Mouse (Mus musculus): Measurements from ENCODE around the gene Tnip1. TPM values are rescaled to one million over a fixed set of nuclear protein-coding genes. Genes with fewer than 3 reads are reported as not detected.

Tnip1 gene
- polyA plus RNA-seq, 1 experiment from 2014 or later, result 17.5 TPM

- no peaks in the 10 kb centered on the region for H3K9me3 ChIP-seq
- H3K4me1 ChIP-seq, result no peaks in the 10 kb centered on the region
- H3K36me3 ChIP-seq, result peaks cover 56% of the 10 kb centered on the region
- no peak overlapping the region for H3K4me2 ChIP-seq
- H3K27ac ChIP-seq, result no peak overlapping the region
- H3K27me3 ChIP-seq, result no peaks in the 10 kb centered on the region
- no peak for ATAC-seq (ENCODE audit: borderline replicate concordance, extremely low read depth, low FRiP score, low TSS enrichment)
- H3K4me3 ChIP-seq, result no peak overlapping the region
- WGBS, result 88% methylated on average over 4 of the region's 4 CpGs
- no peak overlapping the region for H3K9ac ChIP-seq
These were observed 44.4 kb downstream of the Tnip1 start for GRCm38 (mm10) chr11:54918273-54918672.

- Histone ChIP-seq H3K4me1 (no peaks in the 10 kb centered on the region), H3K9me3 (no peaks in the 10 kb centered on the region), H3K9ac (no peak overlapping the region), H3K4me2 (no peak overlapping the region), H3K27ac (no peak overlapping the region), H3K4me3 (no peak overlapping the region), H3K36me3 (peaks cover 52% of the 10 kb centered on the region), H3K27me3 (no peaks in the 10 kb centered on the region)
- 94% methylated on average over 7 of the region's 7 CpGs for WGBS
- ATAC-seq (ENCODE audit: borderline replicate concordance, extremely low read depth, low FRiP score, low TSS enrichment), result no peak
These were observed 45.3 kb downstream of the Tnip1 start for GRCm38 (mm10) chr11:54917461-54917860.

- Histone ChIP-seq H3K9ac (no peak overlapping the region), H3K9me3 (no peaks in the 10 kb centered on the region), H3K4me3 (no peak overlapping the region), H3K27me3 (no peaks in the 10 kb centered on the region), H3K4me2 (no peak overlapping the region), H3K36me3 (peaks cover 60% of the 10 kb centered on the region), H3K27ac (no peak overlapping the region), H3K4me1 (no peaks in the 10 kb centered on the region)
- 93% methylated on average over 5 of the region's 5 CpGs for WGBS
- no peak for ATAC-seq (ENCODE audit: borderline replicate concordance, extremely low read depth, low FRiP score, low TSS enrichment)
These were observed 48.9 kb downstream of the Tnip1 start for GRCm38 (mm10) chr11:54913841-54914240.

GRCm38 (mm10) chr11:54912503-54913316, 50.0 kb downstream of the Tnip1 start:
- WGBS, result 78% methylated on average over 9 of the region's 9 CpGs
- Histone ChIP-seq H3K27me3 (no peaks in the 10 kb centered on the region), H3K9ac (no peak overlapping the region), H3K4me3 (no peak overlapping the region), H3K27ac (no peak overlapping the region), H3K36me3 (peaks cover 56% of the 10 kb centered on the region), H3K4me1 (no peaks in the 10 kb centered on the region), H3K4me2 (no peak overlapping the region), H3K9me3 (no peaks in the 10 kb centered on the region)
- no peak for ATAC-seq (ENCODE audit: borderline replicate concordance, extremely low read depth, low FRiP score, low TSS enrichment)

GRCm38 (mm10) chr11:54911671-54912502, 50.8 kb downstream of the Tnip1 start:
- no peak overlapping the region for H3K4me2 ChIP-seq
- H3K4me3 ChIP-seq, result no peak overlapping the region
- ATAC-seq (ENCODE audit: borderline replicate concordance, extremely low read depth, low FRiP score, low TSS enrichment), result no peak
- no peaks in the 10 kb centered on the region for H3K9me3 ChIP-seq
- no peaks in the 10 kb centered on the region for H3K27me3 ChIP-seq
- 83% methylated on average over 7 of the region's 7 CpGs for WGBS
- H3K4me1 ChIP-seq, result no peaks in the 10 kb centered on the region
- H3K36me3 ChIP-seq, result peaks cover 47% of the 10 kb centered on the region
- no peak overlapping the region for H3K9ac ChIP-seq
- no peak overlapping the region for H3K27ac ChIP-seq

- Histone ChIP-seq H3K4me2 (no peak overlapping the region), H3K9me3 (no peaks in the 10 kb centered on the region), H3K27me3 (no peaks in the 10 kb centered on the region), H3K9ac (no peak overlapping the region), H3K4me1 (no peaks in the 10 kb centered on the region), H3K4me3 (no peak overlapping the region), H3K36me3 (peaks cover 45% of the 10 kb centered on the region), H3K27ac (no peak overlapping the region)
- no peak for ATAC-seq (ENCODE audit: borderline replicate concordance, extremely low read depth, low FRiP score, low TSS enrichment)
- WGBS, result 92% methylated on average over 3 of the region's 3 CpGs
These were observed 51.5 kb downstream of the Tnip1 start for GRCm38 (mm10) chr11:54911201-54911600.

- H3K4me3 ChIP-seq, result no peak overlapping the region
- no peak overlapping the region for H3K4me2 ChIP-seq
- H3K4me1 ChIP-seq, result no peaks in the 10 kb centered on the region
- ATAC-seq (ENCODE audit: borderline replicate concordance, extremely low read depth, low FRiP score, low TSS enrichment), result no peak
- H3K9me3 ChIP-seq, result no peaks in the 10 kb centered on the region
- H3K27me3 ChIP-seq, result no peaks in the 10 kb centered on the region
- peaks cover 43% of the 10 kb centered on the region for H3K36me3 ChIP-seq
- no peak overlapping the region for H3K27ac ChIP-seq
- WGBS, result 87% methylated on average over 12 of the region's 12 CpGs
- no peak overlapping the region for H3K9ac ChIP-seq
These were observed 52.5 kb downstream of the Tnip1 start for GRCm38 (mm10) chr11:54910081-54910665.

- WGBS, result 91% methylated on average over 11 of the region's 11 CpGs
- no peak for ATAC-seq (ENCODE audit: borderline replicate concordance, extremely low read depth, low FRiP score, low TSS enrichment)
- Histone ChIP-seq H3K27me3 (no peaks in the 10 kb centered on the region), H3K4me1 (peaks cover 2% of the 10 kb centered on the region; the same call in 1 of the 2 replicates), H3K4me3 (no peak overlapping the region), H3K9me3 (no peaks in the 10 kb centered on the region), H3K4me2 (no peak overlapping the region), H3K9ac (no peak overlapping the region), H3K36me3 (peaks cover 34% of the 10 kb centered on the region; the same call in 1 of the 2 replicates), H3K27ac (no peak overlapping the region)
These were observed 53.4 kb downstream of the Tnip1 start for GRCm38 (mm10) chr11:54909273-54909672.

GRCm38 (mm10) chr11:54907259-54907658, 55.5 kb downstream of the Tnip1 start:
- no peak overlapping the region for H3K9ac ChIP-seq
- 85% methylated on average over 5 of the region's 5 CpGs for WGBS
- H3K9me3 ChIP-seq, result no peaks in the 10 kb centered on the region
- no peak overlapping the region for H3K4me2 ChIP-seq
- H3K4me3 ChIP-seq, result no peak overlapping the region
- H3K36me3 ChIP-seq, result peaks cover 27% of the 10 kb centered on the region; the same call in 1 of the 2 replicates
- H3K27me3 ChIP-seq, result no peaks in the 10 kb centered on the region
- H3K4me1 ChIP-seq, result peaks cover 19% of the 10 kb centered on the region
- H3K27ac ChIP-seq, result no peak overlapping the region
- ATAC-seq (ENCODE audit: borderline replicate concordance, extremely low read depth, low FRiP score, low TSS enrichment), result no peak

GRCm38 (mm10) chr11:54906466-54906865, 56.3 kb downstream of the Tnip1 start:
- no peak for ATAC-seq (ENCODE audit: borderline replicate concordance, extremely low read depth, low FRiP score, low TSS enrichment)
- Histone ChIP-seq H3K4me1 (peaks cover 20% of the 10 kb centered on the region), H3K9me3 (no peaks in the 10 kb centered on the region), H3K4me3 (no peak overlapping the region), H3K36me3 (peaks cover 27% of the 10 kb centered on the region; the same call in 1 of the 2 replicates), H3K4me2 (no peak overlapping the region), H3K27me3 (no peaks in the 10 kb centered on the region), H3K9ac (no peak overlapping the region), H3K27ac (no peak overlapping the region)
- 65% methylated on average over 4 of the region's 4 CpGs for WGBS

GRCm38 (mm10) chr11:54905931-54906330, 56.8 kb downstream of the Tnip1 start:
- WGBS, result 40% methylated on average over 4 of the region's 4 CpGs
- no peak overlapping the region for H3K4me3 ChIP-seq
- peaks cover 20% of the 10 kb centered on the region for H3K4me1 ChIP-seq
- H3K9ac ChIP-seq, result no peak overlapping the region
- peaks cover 23% of the 10 kb centered on the region; the same call in 1 of the 2 replicates for H3K36me3 ChIP-seq
- H3K27me3 ChIP-seq, result no peaks in the 10 kb centered on the region
- H3K9me3 ChIP-seq, result no peaks in the 10 kb centered on the region
- H3K27ac ChIP-seq, result no peak overlapping the region
- ATAC-seq (ENCODE audit: borderline replicate concordance, extremely low read depth, low FRiP score, low TSS enrichment), result no peak
- no peak overlapping the region for H3K4me2 ChIP-seq

Data from lung, embryonic 15.5 days (tissue).